Comparison of ENCODE assay signal across 17 mouse cellular contexts in the genomic region with DNA sequence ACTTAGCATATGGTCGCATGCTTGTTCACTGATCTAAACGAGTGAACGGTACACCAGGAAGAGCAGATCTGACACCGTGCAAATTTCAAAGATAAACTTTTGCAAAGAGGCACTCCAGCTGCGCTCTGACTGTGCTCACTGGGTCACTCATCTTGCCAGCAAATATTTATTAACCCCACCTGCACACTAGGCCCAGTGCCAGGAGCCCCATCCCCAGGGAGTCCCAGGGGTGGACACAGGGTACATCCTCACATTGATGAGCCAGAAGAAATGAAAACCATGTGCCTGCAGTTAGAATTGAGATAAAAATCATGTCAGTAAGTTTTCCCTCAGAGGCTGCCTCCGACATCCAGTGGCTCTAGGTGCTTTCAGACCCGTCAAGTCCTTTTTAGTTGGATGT.
"Had no signal": no experiment of that assay in that cellular context is flagged by ENCODE, and none has a peak within 500 bp of the region (broad histone marks: within the 10 kb centered on the region; RNA-seq: fewer than 3 reads in every experiment).

No protein-coding gene starts in this region.

- ATAC-seq: midbrain, embryonic 16.5 days had no signal

- H3K27ac ChIP-seq: midbrain, embryonic 10.5 days; midbrain, embryonic 12.5 days; neural tube, embryonic 13.5 days; neural tube, embryonic 15.5 days; stomach, embryonic 15.5 days; stomach, postnatal 0 days had no signal

- H3K36me3 ChIP-seq: midbrain, embryonic 10.5 days; midbrain, embryonic 12.5 days; neural tube, embryonic 13.5 days; neural tube, embryonic 15.5 days; stomach, embryonic 15.5 days had no signal

- DNase-seq: lung, embryonic 14.5 days; lung, postnatal 10 days; lung, postnatal 4 days; midbrain, embryonic 14.5 days; retina, postnatal 1 day; right cerebral cortex, adult 18-20 months; thymus, adult 2 months; thymus, postnatal 25 days; thymus, postnatal 4 days had no signal

- H3K9ac ChIP-seq: lung, embryonic 14.5 days; midbrain, embryonic 12.5 days; neural tube, embryonic 13.5 days; neural tube, embryonic 15.5 days; stomach, embryonic 15.5 days had no signal

- H3K4me2 ChIP-seq: lung, embryonic 14.5 days; midbrain, embryonic 12.5 days; neural tube, embryonic 13.5 days; neural tube, embryonic 15.5 days; stomach, embryonic 15.5 days had no signal

- H3K9me3 ChIP-seq: midbrain, embryonic 10.5 days; midbrain, embryonic 12.5 days; neural tube, embryonic 13.5 days; neural tube, embryonic 15.5 days; stomach, embryonic 15.5 days had no signal

- H3K4me3 ChIP-seq: midbrain, embryonic 10.5 days; midbrain, embryonic 12.5 days; myocyte; neural tube, embryonic 13.5 days; neural tube, embryonic 15.5 days; stomach, embryonic 15.5 days had no signal

- H3K27me3 ChIP-seq: midbrain, embryonic 12.5 days; neural tube, embryonic 13.5 days; neural tube, embryonic 15.5 days; stomach, embryonic 15.5 days had no signal
